Mouse (Mus musculus) spleen, embryonic (tissue): ENCODE data around the gene Elf3.
"Not testable (repeated sequence)": the region's sequence is repeated elsewhere in the genome, so short reads cannot be mapped to it uniquely, and the experiment has no call there.

ENCODE experiments used
- CTCF ChIA-PET: fragments of 350-600 bp; sonication (Branson Sonifier 250); formaldehyde crosslinking; loops from one replicate; lab custom pipeline; 2022; lab: Charles Lee

Elf3 gene

DNA sequence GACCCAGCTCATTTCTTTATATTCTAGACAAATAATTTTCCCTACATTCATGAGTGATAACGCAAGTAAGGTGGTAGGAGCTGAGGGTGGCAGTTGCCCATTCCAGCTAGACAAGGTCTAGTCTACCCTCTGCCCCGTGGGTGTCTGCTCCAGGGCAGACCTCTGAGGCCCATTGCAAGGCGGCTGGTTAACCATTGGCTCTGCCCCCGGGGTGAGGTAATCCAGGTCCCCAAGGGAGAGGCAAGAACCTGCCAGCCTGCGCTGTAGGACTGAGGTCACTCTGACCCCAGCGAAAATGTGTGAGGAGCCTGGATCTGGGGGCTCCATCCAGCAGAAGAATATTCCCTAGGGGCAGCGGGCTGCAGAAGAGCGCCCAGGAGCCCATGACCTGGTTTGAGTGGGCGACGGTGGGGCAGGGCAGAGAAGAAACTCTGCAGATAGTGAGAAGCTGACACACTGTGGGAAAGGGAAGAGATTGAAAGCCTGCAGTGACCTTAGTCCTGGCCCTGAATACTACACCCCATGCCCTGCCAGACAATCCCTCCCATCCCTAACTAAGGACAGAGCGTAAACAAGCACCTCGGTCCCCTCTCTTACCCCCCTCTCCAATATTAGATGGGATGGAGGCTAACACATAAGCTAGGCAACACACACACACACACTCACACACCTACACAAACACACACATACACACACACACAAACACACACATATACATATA lies 21.1 kb downstream of the Elf3 start:
- CTCF ChIA-PET: no interaction called here

DNA sequence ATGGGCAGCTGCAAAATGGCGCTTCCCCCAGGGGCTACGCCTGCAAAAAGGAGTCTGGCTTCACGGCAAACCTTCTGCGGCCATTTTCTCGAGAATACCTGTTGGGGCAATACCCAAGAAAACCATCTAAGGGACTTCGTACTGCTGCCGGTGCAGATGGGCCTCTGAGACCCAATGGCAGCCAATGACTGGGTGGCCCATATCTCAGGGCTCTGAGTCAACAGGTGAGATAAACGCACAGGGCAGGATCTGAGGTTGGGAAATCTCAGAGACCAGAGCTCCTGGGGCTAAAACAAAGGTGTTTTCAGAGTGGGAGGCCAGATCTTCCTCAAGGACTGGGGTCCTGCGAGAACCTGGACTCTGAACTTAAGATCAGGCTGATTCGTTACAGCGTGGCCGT lies 23.6 kb downstream of the Elf3 start:
- CTCF ChIA-PET: no interaction called here

- CTCF ChIA-PET: no interaction called here
Measured at GRCm38 (mm10) chr1:135233961-135234360, 24.4 kb downstream of the Elf3 start.

- CTCF ChIA-PET: not testable (repeated sequence)
Measured at GRCm38 (mm10) chr1:135231878-135232277, 26.5 kb downstream of the Elf3 start.

DNA sequence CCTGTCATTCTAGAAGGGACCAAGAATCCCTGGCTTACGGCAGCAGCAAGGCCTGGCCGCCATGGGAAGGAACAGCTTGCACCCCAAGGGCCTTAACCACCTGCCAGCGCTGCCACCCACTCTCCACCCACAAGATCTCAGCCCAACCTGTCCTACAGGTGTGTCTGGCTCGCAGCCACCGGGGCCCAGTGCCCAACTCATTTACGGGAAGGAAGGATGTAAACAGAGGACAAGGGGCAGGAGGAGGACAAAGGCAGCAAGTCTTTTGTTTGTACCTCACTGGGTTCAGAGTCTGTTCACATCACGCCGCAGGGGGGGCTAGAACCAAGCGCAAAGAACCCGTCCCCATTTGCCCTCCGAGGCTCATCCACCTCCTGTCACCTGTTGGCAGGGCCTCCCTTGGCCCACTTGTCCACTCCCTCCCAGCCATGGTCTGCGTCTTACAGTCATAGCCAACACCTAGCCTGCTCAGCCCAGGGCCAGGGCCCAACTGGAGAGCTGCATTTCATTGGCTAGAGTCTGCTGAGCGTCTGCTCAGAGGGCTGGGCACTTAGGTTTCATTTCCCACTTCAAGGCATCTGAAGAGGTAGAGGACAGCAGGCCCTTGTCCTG lies 30.9 kb downstream of the Elf3 start:
- CTCF ChIA-PET: no interaction called here

DNA sequence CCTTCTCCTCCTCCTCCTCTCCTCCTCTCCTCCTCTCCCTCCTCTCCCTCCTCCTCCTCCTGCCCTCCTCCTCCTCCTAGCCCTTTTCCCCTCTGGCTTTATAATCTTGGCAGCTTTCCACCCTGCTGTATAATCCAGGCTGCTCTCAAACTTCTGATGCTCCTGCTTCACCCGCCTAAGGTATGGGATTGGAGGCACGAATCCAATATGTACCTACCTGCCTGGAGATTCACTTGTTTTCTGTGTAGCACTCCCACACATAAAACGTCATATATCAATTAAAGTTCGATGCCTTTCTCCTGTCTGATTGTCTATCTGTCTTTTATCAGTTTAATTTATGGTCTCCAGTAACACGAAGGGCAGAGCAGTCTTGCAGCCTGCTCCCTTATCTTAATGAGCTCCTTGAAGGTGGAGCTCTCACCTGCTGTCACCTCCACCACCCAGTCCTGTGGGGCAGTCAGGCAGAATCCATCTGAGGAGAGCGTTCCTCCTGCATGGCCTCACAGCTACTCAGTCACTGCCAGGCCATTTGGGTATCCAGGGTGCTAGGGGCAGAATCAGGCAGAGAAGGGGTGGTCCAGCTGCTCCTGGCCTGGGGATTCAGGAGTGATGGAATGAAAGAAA lies 33.3 kb downstream of the Elf3 start:
- CTCF ChIA-PET: interaction anchor here (0.8 kb wide), 1 partner anchor 1196 kb away, joined by 7 read pairs; no protein-coding TSS in a partner anchor

DNA sequence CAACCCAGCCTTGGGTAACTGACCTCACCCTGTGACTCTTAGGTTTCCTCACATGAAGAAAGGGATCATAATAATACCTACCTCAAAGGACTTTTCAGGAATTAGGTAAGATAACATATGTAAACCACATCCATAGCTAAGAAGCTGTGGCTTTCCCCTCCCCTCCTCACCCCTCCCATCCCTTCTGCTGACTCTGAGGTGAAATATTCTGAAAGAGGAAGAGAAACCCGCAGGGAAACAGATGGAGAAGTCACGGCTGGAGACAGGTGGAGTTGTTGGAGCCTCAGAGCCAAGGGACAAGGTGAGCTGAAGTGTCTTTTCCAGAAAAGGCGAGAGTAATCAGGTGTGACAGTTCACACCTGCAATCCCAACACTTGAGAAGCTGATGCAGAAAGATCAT lies 34.2 kb downstream of the Elf3 start:
- CTCF ChIA-PET: interaction anchor here (0.8 kb wide), 1 partner anchor 1195 kb away, joined by 7 read pairs; no protein-coding TSS in a partner anchor

GRCm38 (mm10) chr1:135217607-135218233 lies 40.6 kb downstream of the Elf3 start:
- CTCF ChIA-PET: no interaction called here

- CTCF ChIA-PET: no interaction called here
Measured at GRCm38 (mm10) chr1:135213772-135214640, 44.4 kb downstream of the Elf3 start.

DNA sequence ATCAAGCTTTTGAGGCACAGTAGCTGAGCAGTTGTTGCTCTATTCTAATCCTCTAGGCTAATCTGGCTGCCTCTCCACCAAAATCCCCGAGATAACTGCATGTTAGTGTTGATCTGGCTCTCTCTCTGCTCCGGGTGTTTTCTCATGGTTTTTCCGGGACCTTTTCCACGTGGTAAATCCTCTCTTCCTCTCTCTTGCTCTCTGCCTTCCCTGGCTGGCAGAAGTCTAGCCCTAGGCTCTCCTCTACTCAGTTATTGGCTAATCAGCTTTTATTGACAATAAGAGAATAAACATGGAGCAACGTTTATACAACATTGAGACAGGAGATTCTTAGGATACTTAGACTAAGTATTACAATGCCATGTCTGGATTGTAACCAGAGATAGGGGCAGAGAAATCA lies 47.9 kb downstream of the Elf3 start:
- CTCF ChIA-PET: no interaction called here

GRCm38 (mm10) chr1:135208716-135209115 lies 49.7 kb downstream of the Elf3 start:
- CTCF ChIA-PET: no interaction called here

GRCm38 (mm10) chr1:135206586-135207339 lies 51.6 kb downstream of the Elf3 start:
- CTCF ChIA-PET: no interaction called here

- CTCF ChIA-PET: no interaction called here
Measured at GRCm38 (mm10) chr1:135205257-135205656, 53.1 kb downstream of the Elf3 start.

GRCm38 (mm10) chr1:135204196-135205126 lies 53.9 kb downstream of the Elf3 start:
- CTCF ChIA-PET: no interaction called here
